Mouse (Mus musculus): Measurements from ENCODE around the gene Vmn2r41. TPM values are rescaled to one million over a fixed set of nuclear protein-coding genes. Genes with fewer than 3 reads are reported as not detected.
"Not testable (repeated sequence)": the region's sequence is repeated elsewhere in the genome, so short reads cannot be mapped to it uniquely, and the experiment has no call there.

The Vmn2r41 gene
- not detected for total RNA-seq (2021)
- long read RNA-seq, experiment 1, result 0 reads
- long read RNA-seq, experiment 2, result 0 reads

- DNase-seq, result not testable (repeated sequence)
These were observed at the start of gene Vmn2r41 for GRCm38 (mm10) chr7:8161554-8161953. TSS of gene Vmn2r41 (minus strand) at chr7:8161654.

- not testable (repeated sequence) for DNase-seq
These were observed 38.8 kb upstream of the Vmn2r41 start, which contains the start of gene Vmn2r42 for GRCm38 (mm10) chr7:8200220-8200619. TSS of gene Vmn2r42 (minus strand) at chr7:8200320.

- peak; percentile 41 to 55 for DNase-seq
These were observed 68.6 kb downstream of the Vmn2r41 start for GRCm38 (mm10) chr7:8092871-8093270.

Other genes with a start within 250 kb of the Vmn2r41 start
- not detected for gene Vmn2r42, start 38.7 kb upstream of the Vmn2r41 start, total RNA-seq (2021)
- gene Vmn2r43, start 98.9 kb upstream of the Vmn2r41 start, total RNA-seq (2021), result not detected
- not detected for gene Vmn2r44, start 221.7 kb upstream of the Vmn2r41 start, total RNA-seq (2021)